Mouse (Mus musculus): Measurements from ENCODE around the gene Ints4.
"Not testable (repeated sequence)": the region's sequence is repeated elsewhere in the genome, so short reads cannot be mapped to it uniquely, and the experiment has no call there.

The Ints4 gene

DNA sequence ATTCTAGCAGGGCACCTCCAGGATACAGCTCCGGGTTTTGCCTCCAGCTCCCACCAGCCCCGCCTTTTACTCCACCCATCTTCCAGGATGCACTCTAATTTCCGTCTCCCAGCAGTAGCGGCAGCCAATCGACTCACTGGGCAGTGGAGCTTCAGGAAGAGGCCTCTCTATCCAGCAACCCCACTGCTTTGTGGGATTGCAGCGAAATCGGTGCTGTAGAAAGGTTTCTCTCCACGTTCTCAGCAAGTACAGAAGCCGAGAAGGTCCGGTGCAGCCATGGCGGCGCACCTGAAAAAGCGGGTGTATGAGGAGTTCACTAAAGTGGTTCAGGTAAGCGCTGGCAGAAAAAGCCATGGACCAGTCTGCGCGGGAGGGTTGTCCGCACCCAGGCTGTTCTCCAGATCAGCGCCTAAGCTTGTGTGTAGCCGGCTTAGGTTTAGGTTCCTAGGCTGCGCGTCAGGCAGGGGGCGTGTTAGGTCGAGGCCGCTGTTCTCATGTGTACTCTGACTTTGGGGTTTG, at the start of gene Ints4:
Ints4 (plus strand) TSS at position 136 of the 519 bp plus-strand sequence.
- peak; percentile 96 for DNase-seq (ENCODE audit: low read depth, low spot score)

DNA sequence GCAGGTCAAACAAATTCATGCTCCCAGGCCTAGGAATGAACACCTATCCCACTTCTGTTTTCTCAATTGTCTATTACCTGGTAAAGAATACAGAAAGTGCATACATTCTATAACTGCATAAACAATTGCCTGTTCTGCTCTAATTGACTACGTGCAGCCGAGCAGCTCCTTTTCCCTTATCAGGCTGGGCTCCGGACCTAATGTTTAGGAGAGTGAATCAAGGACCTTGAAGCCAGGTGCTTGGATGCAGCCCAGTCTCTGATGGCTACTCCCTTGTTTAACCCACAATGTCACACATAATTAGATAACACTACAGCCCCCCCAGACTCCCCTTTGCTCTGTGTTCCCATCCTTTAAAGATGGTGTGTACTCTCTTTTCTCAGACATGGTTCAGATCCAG, 47.2 kb upstream of the Ints4 start:
- not testable (repeated sequence) for DNase-seq (ENCODE audit: low read depth, low spot score)

DNA sequence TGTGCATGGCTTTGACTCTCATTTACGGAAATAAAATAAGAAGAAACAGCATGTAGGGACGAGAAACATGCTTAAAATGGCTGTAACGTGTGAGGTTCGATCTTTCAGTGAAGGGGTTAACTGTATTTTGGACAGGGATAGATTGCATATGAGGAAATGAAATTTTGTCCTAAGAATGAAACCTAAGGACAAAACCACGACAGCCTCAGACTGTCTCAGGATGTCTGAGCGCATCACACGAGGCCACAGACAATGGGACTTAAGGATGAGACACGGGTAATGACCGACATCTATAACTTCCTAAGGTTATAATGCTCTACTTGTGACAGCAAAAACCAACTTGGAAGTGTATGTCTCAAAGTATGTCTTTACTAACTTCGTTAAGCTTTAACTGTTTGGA, 46.2 kb upstream of the Ints4 start:
- no peak for DNase-seq (ENCODE audit: low read depth, low spot score)

DNA sequence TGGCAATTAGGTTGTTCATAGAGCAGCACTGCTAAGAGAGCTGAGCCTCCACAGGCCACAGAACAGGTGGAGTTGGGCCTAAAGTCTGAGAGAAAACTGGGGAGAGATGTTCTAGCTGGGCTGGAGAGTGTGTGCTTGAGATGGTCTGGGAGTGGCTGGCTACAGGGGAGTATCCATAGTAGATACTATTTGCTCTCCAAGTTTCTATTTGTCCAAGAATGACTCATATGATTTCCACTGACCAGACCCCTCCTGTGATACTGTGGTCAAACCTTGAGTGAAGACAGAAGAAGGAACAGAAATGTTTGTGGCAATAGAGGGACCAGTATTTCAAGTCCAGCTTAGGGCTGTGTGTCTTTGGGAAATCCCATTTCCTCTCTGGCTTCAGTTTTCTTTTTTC, 41.8 kb upstream of the Ints4 start:
- no peak for DNase-seq (ENCODE audit: low read depth, low spot score)

DNA sequence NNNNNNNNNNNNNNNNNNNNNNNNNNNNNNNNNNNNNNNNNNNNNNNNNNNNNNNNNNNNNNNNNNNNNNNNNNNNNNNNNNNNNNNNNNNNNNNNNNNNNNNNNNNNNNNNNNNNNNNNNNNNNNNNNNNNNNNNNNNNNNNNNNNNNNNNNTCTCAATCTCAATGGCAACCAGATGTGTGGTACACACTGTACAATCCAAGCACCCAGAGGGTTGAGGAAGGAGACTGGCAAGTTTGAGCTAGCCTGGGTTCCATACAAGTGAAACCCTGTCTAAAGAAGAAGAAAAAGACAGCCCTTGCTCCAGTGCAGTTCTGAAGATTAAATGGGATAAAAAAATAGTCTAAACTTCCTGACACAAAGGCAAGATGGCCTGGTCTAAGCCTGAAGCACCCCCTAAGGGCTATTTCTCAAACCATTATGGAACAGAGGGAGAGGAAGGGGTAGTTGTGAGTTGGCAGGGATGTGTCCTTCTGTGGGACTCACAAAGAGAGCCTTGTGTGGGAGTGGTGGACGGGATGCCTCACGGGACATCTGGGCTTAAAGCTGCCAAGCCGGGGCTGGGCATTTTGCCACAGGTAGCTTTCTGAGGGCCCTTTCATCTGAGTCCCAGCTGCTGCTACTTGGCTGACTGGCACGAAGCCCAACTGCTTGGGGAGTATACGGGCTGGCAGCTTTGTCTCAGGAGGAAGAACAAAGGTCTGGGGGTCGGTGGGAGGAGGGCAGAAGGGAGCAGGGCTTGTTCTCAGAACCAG, 34.4 kb upstream of the Ints4 start:
- DNase-seq (ENCODE audit: low read depth, low spot score): peak; percentile 85

DNA sequence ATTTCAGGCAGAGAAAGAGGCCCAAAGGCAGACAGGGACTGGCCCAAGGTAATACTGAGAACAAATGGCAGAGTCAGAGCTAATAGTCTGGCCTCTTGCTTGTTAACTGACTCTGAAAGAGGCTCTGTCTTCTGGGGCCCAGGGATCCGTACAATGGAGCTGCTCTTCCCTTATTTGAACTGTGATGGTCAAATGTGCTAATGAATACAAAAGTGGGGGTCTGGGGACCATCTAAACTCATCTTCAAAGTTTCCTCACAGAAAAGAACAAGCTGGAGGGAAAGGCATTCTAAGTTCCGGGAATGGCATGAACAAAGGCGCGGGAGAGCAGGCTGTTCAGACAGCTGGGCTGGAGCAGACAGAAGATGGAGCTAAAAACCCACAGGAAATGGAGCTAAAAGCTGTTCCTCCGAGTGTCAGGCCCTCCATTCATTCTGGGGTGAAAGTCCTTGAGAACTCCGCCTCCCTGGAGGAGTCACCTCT, 33.7 kb upstream of the Ints4 start:
- DNase-seq (ENCODE audit: low read depth, low spot score): no peak

DNA sequence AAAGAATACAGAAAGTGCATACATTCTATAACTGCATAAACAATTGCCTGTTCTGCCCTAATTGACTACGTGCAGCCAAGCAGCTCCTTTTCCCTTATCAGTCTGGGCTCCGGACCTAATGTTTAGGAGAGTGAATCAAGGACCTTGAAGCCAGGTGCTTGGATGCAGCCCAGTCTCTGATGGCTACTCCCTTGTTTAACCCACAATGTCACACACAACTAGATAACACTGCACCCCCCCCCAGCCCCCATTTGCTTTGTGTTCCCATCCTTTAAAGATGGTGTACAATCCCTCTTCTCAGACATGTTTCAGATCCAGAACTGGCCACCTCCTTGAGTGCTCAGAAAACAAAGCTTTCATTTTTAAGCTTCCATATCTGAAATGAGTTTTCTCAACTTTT, 29.7 kb upstream of the Ints4 start, which contains the start of gene Kctd14:
Kctd14 (plus strand) TSS at position 301 of the 400 bp plus-strand sequence.
- DNase-seq (ENCODE audit: low read depth, low spot score): not testable (repeated sequence)

DNA sequence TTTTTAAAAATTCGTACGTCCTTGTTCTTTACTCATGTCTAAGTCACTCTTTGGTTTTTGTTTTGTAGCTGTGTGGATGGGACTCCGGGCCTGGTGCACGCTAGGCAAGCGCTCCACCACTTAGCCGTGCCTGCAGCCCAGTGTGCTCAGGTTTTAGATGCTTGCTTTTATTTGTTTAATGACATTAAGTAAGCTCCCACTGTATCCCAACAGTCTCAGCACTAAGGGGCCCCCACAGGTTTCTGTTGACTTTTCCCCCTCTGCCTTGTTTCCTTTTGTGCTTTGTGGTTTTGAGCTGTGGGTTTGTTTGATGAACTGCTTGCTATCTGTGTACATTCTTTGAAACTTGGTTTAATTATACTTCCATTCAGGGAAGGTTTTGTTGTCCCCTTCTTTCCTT, 28.6 kb upstream of the Ints4 start:
- no peak for DNase-seq (ENCODE audit: low read depth, low spot score)

DNA sequence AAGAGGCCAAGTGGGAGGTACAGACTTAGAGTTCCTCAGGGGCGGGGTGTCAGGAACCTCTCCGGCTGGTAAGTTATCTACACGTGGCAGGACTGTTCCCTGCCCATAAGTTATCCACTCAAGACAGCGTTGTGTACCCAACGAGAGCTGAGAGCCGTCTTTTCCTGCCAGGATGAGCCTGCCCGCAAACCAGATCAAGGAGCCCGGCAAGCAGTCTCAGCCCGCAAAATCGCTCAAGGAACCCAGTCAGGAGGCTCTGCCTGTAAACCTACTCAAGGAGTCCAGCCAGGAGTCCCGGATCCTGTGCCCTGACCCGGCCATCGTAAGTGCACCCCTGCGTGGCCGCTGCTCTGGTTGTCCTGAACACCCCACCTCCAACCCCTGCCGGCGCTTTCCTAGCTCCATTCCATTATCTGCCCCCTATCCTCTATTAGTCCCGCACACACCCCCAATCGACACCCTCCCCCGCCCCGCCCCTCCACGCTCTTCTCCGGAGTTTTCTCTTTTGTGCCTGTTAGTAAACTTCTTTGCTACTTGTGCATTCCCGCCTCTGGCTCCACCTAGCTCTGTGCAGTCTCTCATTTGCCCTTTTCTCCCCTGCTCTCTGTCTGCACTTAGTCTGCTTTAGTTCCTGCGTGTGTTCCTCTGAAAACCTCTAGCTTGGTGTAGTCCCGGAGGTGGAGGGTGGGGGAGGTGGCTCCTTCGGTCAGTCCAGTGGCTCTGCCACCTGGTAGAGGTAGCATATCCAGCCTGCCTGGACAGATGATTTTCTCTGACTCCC, 27.4 kb upstream of the Ints4 start:
- no peak for DNase-seq (ENCODE audit: low read depth, low spot score)

DNA sequence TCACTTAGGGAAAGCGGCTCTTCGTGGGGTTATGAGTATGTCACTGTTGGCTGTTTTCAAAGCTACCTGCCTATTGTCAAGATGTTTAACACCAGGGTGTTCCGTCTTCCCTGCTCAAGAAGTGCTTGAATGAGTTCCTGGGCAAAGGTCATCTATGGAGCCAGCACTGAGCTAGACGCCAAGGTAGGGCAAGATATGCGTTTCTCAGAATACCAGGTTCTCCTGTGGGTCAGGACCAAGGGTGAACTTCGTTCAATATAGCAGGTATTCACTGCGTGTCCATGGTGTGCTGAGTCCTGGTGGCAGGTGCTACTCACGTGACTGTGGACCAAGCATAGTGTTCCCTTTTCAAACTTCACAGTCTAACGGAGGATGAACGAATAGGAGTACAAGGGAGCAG, 26.0 kb upstream of the Ints4 start:
- DNase-seq (ENCODE audit: low read depth, low spot score): no peak

DNA sequence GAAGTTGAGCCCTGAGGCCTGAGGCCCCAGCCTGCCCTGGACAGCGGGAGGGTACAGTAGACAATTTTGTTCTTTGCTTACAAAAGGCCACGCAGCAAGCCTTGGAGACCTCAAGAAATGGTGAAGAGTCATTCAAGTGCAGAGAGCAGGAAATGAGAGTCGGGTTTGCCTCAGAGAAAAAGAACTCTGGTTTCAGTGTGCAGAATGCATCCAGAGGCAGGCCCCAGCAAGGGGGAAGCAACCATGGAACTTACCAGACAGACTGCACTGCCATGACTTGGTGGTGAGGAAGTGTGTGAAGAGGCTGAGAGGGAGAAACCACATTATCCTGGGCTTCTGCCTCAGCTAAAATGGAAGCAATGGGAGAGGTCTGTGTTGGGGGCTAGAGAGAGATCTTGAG, 25.2 kb upstream of the Ints4 start:
- no peak for DNase-seq (ENCODE audit: low read depth, low spot score)

DNA sequence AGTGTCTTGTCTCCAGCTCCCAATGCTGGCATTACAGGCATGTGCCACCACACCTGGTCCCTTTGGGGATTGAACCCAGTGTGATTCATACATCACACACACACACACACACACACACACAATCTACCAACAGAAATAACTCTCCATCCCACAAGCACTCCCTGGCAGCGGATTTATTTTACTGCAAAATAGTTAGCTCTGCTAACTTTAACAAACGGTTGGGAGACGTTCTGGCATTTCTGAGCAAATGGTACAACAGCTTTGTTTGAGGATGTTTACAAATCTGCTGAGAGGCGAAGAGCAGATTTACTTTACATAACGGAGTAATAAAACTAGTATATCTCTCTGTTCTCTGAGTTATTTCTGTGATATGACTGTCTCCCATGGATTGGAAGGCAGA, 7.8 kb upstream of the Ints4 start:
- peak; percentile 64 for DNase-seq (ENCODE audit: low read depth, low spot score)

DNA sequence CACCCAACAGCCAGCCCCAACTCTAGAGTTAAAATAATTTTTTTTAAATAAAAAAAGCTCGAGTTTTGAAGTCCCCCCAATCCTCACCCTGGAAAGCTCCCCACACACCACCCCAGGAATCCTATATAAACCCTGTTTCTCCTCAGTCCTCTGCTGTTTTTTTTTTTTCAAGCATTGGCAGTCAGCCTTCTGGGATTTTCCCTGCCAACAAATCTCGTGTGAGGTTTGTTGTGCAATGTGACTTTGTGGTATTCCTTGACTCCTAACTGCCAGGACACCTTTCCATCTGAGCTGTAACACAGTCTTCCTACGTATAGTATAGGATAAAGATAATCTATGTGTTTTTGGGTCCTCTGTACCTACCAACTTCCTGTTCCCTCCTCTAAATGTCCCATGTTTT, 1.4 kb upstream of the Ints4 start:
- no peak for DNase-seq (ENCODE audit: low read depth, low spot score)

DNA sequence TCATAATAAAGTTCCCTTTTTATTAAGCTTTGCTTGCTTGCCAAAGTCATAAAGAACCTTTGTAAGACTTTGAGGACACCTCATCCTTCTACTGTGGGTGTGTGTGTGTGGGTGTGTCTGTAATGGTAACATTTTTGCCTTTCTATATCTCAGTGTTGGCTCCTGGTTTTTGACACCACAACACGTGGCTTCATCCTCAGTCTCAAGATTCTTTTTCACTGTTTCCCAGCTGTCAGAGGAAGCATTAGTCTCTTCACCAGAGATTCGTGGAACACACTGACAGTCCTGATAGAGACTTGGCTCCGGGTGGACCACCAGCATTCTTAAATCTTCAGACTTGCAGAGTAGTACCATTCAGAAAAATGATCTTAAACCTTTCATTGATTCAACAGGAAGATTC, 466 bp upstream of the Ints4 start:
- no peak for DNase-seq (ENCODE audit: low read depth, low spot score)

DNA sequence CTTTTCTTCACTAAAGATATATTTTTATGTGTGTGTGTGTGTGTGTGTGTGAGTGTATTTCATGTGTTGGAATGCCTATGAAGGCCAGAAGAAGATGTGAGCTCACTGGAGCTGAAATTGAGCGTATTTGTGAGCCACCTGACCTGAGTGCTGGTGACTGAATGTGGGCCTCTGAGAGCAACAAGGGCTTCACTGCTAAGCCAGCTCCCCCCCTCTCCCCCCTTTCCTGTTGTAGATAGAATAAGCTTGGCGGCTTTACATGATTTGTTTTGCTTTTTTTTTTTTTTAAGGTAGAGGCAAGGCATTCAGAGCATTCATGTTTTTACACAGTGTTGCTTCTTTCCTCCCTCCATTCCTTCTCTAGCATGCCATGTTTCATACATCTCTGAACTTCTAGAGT, 2.6 kb downstream of the Ints4 start:
- DNase-seq (ENCODE audit: low read depth, low spot score): no peak

DNA sequence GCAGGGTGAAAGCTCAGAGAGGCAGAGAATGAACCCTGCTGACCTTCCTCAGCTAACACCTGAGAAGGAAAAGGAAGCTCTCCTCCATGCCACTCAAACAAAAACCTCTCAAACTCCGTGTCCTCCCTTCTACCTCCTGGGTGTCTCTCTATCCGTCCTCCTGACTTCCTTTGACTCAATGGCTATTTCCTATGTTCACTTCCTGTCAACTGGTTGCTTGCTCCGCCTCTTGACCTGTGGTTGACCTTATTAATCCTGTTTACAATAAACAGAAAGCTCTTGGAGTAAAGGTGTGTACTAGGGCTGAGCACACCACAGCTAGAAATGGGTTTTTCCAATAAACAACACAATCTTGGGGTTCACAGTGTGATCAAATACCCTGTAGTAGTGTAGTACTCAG, 10.4 kb downstream of the Ints4 start:
- DNase-seq (ENCODE audit: low read depth, low spot score): no peak

DNA sequence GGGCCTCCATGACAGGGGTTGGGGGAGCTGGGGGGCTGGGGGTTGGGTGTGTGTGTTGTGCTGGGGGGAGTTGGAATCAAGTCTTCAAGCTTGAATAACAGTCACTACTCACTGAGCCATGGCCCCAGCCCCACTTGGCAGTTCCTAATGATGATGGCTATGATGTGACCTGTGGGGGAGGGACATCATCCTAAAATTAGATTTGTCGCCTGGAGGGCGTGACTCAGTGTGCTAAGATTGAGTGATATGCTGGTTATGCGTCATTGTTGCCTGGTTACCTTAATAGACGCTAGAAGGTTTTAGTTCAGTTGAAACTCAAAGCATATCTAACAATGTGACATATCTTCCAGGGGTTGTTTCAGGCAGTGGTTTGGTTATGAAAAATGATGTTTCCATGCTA, 11.7 kb downstream of the Ints4 start:
- no peak for DNase-seq (ENCODE audit: low read depth, low spot score)

DNA sequence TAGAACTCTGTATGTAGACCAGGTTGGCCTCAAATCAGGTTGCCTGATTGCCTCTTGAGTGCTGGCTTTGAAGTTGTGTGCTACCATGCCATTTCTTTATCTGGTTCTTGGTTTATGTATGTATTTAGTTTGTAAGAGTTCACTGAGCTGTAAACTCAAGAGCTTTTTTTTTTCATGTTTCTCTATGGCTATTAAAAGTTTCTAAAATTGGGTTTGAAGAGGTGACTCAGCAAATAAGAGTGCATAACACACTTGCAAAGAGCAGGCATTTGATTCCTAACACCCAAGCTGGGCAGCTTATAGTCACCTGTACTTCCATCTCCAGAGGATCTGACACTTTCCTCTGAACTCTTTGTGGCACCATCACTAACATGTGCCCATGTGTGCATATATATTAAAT, 14.3 kb downstream of the Ints4 start:
- DNase-seq (ENCODE audit: low read depth, low spot score): no peak

DNA sequence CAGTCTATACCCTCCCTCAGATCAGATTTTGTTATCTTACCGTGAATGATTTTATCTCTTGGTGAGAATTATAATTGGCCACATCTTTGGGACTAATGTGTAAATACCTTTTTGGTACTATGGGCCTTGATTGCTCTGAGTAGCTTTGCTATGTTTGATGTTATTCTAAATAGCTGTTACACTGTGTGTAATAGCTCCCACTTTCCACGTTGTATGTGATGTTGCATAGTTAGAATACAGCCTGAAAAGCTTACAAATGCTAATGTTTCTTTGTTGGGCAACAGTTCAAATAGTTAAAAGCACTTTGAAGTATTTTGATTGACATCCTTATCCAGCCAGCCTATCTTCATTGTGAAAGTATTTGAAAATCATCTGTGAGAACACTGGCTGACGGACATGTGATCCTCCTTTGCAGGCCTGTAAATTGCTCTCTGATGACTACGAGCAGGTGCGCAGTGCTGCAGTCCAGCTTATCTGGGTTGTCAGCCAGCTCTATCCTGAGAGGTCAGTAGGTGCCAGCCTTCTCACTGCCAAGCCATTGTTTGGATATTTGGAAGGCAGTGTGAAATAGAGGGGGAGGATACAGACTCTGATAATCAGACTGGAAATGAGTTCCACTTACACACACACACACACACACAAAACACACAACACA, 19.9 kb downstream of the Ints4 start:
- no peak for DNase-seq (ENCODE audit: low read depth, low spot score)

DNA sequence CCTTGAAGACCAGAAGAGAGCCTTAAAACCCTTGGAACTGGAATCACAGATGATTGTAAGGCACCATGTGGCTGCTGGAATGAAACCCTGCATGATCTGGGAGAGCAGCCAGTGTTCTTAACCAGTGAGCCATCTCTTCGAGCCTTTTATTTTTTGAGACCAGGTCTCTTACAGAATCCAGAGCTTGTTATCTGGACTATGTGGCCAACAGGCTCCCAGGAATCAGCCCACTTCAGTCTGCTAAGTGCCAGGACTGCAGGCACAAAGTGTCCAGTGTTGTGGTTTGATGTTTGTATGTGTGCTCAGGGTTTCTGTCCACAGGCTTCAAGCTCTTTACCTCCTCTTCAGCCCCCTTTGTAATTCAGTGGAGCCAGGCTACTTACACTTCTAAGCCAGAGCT, 34.0 kb downstream of the Ints4 start:
- peak; percentile 6 for DNase-seq (ENCODE audit: low read depth, low spot score)

DNA sequence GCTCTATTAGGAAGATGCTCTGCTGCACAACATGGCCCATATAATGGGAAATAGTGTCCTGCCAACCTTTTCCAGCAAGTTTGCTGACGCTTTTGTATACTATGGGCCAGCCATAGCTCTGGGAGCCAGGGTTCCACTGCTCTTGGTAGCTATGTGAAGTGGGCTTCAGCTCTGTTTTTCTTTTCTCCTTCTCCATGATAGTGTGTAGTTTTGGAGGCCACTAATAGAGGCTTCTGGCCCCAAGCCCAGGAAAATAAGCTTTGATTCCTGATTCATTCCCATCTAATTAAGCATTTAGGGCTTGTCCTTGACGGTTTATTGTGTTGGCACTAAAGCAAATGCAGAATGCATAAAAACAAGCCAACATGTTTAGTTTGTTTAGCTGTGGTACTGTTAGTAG, 39.2 kb downstream of the Ints4 start:
- peak; percentile 16 for DNase-seq (ENCODE audit: low read depth, low spot score)

DNA sequence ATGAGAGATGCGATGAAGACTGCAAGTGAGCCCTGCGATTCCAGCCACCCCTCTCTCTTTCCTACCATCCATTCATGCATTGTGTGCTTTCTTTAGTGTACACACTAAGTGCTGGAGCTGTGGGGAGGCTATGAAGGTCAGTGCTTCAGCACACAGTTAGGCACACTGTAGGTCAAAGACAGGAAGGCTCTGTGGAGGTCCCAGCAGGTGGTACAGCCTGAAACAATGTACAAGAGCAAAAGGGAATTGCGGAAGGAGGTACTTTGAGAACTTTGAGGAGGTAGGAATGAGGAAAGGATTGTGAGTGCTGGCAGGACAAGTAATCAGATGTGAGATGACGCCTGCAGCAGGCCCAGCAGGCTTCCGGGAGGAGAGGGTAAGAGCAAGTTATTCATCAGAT, 54.8 kb downstream of the Ints4 start:
- no peak for DNase-seq (ENCODE audit: low read depth, low spot score)

All from brain, embryonic 18.5 days (tissue).